Mouse (Mus musculus) spleen, postnatal 4 days (tissue): ENCODE measurements around the gene Hmgn2.

Experiments used
- DNase-seq, 2 experiments: peaks; one replicate each; pipeline ENCODE4 v3.0.0; 2022; ENCODE audit warnings: low spot score in 2 of 2

Hmgn2 gene

DNA sequence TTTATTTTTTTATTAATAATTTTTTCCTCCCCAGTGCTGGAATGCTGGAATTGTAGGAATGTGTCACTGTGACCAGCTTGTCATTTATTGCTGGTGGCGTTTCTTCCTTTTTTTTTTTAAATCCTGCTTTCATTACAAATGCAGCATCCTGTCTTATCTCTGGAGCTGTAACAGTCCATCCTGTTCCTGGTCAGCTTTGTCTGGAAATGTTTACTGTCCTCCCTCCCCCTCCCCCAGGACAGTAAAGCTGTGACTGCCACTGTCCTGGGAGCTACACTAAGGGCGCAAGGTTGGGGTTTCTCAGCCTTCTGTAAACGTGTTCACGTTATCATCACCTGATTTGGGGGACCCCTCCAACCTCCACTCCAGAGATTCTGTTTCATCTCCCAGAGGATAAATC is 43.2 kb downstream of the Hmgn2 start:
- no peak for DNase-seq

DNA sequence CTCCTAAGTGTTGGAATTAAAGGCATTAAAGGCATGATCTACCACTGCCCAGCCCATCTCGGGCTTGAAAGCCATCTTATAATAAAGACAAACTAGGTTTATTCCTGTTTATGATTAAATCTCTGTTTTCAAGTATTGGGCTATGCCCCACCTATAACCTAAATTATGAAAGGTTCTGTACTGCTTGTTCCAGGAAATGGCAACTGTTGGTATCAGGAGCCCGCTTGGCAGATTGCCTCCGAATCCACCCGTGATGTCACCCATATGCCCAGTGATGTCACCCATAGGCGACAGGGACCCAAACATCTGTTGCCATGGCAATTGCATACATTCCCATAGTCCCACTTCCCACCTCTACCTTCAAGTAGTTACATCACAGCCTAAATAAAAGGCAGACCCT is 44.7 kb downstream of the Hmgn2 start:
- no peak for DNase-seq

DNA sequence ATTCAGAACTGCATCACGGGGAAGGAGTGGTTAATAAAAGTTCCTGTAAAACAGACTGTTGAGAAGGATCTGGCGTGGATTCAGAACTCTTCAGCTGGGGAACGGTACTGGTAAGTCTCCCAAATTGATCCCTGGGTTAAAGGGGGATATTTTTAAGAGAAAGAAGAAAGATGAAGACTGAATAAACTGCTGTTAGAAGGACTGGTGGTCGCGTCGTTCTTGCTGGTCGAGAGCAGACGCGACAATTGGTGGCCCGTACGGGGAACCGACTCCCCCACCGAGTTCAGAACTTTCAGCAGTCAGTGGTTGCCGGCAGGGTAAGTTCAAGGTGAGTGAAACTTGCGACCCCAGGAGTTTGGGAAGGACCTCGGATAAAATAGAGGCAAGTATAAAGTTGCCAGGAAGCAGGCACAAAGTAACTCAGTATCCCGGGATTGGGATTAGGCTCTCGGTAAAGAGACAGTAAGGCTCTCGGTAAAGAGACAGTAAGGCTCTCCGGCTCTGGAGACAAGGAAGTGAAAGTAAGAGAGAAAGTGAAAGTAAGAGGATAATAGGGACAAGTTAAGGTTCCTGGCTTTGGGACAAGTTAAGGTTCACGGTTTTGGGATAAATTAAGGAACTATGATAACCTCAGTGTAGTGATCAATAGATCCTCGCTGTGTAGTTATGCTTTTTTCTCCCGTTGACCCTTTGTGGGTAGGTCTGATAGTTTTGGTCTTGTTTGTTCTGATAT is 50.2 kb downstream of the Hmgn2 start:
- DNase-seq: peak; percentile 30 to 80
